Mouse (Mus musculus) MEL (cell line): ENCODE data around the gene Zfp740.

Source experiments
- EP300 ChIP-seq, 2 experiments: IDR thresholded peaks; 2 replicates each; pipeline ENCODE4 v1.6.1; 2011; ENCODE audit warnings: improper control_type of control experiment in 2 of 2, low read length in 2 of 2, low read depth in 1 of 2, mild to moderate bottlenecking in 1 of 2
- GATA1 ChIP-seq: IDR thresholded peaks from 2 replicates; pipeline ENCODE4 v1.6.1; 2011; ENCODE audit warnings: low read depth, low read length, improper control_type of control experiment
- MAFK ChIP-seq: IDR thresholded peaks from 2 replicates; pipeline ENCODE4 v1.6.1; 2011; ENCODE audit warnings: low read depth, mild to moderate bottlenecking, low read length, improper control_type of control experiment, borderline replicate concordance
- NRF1 ChIP-seq: IDR thresholded peaks from 2 replicates; pipeline ENCODE4 v1.6.1; 2014; ENCODE audit warnings: low read depth, mild to moderate bottlenecking, inconsistent platforms, low read length, improper control_type of control experiment, moderate library complexity; ENCODE audit not compliant: poor library complexity, insufficient read depth, severe bottlenecking
- POLR2A ChIP-seq, 2 experiments: IDR thresholded peaks; 2 replicates each; pipeline ENCODE4 v1.6.1; 2011 to 2012; ENCODE audit warnings: low read length in 2 of 2, mild to moderate bottlenecking in 2 of 2, control low read depth in 1 of 2, improper control_type of control experiment in 1 of 2, low read depth in 1 of 2, moderate library complexity in 1 of 2; ENCODE audit not compliant: control insufficient read depth in 1 of 2, insufficient read depth in 1 of 2, poor library complexity in 1 of 2
- POLR2AphosphoS5 ChIP-seq: IDR thresholded peaks from 2 replicates; pipeline ENCODE4 v1.6.1; 2012; ENCODE audit warnings: low read depth, borderline replicate concordance, mild to moderate bottlenecking, inconsistent platforms, low read length, moderate library complexity, mixed read lengths
- TBP ChIP-seq: IDR thresholded peaks from 2 replicates; pipeline ENCODE4 v1.8.0; 2011; ENCODE audit warnings: low read depth, low read length, improper control_type of control experiment

- no peak for TF ChIP-seq GATA1
- no peak for TF ChIP-seq MAFK
- TF ChIP-seq POLR2A (IDR thresholded peaks at IDR 0.05; ENCODE audit: control insufficient read depth in 1 of 2, insufficient read depth in 1 of 2, low read depth in 1 of 2, low read length in 2 of 2, poor library complexity in 1 of 2), result no peak
- TF ChIP-seq NRF1, result no peak
- no peak for TF ChIP-seq TBP
- no peak for TF ChIP-seq EP300 (IDR thresholded peaks at IDR 0.05; ENCODE audit: low read depth in 1 of 2, low read length in 2 of 2)
- TF ChIP-seq POLR2AphosphoS5, result no peak
These were observed 29.5 kb upstream of the Zfp740 start for GRCm38 (mm10) chr15:102173581-102173980.
